Mouse (Mus musculus): Measurements from ENCODE around the gene Dppa3. TPM values are rescaled to one million over a fixed set of nuclear protein-coding genes. Genes with fewer than 3 reads are reported as not detected.

Dppa3 gene
- total RNA-seq, 2 experiments from 2014 or later = not detected

GRCm38 (mm10) chr6:122672746-122673145, 46.5 kb downstream of the Dppa3 start:
- DNase-seq (ENCODE audit: extremely low spot score in 1 of 2, low spot score in 2 of 2) = no peak
- intact Hi-C loops (cut with DNase I) = no loop called here
- no peak overlapping the region for H3K4me3 ChIP-seq
- no peak overlapping the region for H3K27ac ChIP-seq
- no peak for TF ChIP-seq CTCF (IDR thresholded peaks at IDR 0.05)

Other genes starting within 250 kb of the Dppa3 start
- gene Rimklb, start 127.6 kb upstream of the Dppa3 start, total RNA-seq (2021) = 10 to 100 TPM; 80.3 to 80.6 TPM
- gene Mfap5, start 120.6 kb upstream of the Dppa3 start, total RNA-seq (2021) = under 1 TPM; 0.33 to 0.63 TPM
- not detected for gene Aicda, start 72.6 kb upstream of the Dppa3 start, total RNA-seq (2021)
- 1 to 10 TPM; 1.3 to 1.9 TPM for gene Apobec1, start 24.0 kb upstream of the Dppa3 start, total RNA-seq (2021)
- gene Gdf3, start 16.3 kb upstream of the Dppa3 start, total RNA-seq (2021) = not detected
- gene Nanog, start 81.1 kb downstream of the Dppa3 start, total RNA-seq (2021) = not detected
- 100 to 1,000 TPM; 111 to 128 TPM for gene Slc2a3, start 175.2 kb downstream of the Dppa3 start, total RNA-seq (2021)
- gene Foxj2, start 193.5 kb downstream of the Dppa3 start, total RNA-seq (2021) = 10 to 100 TPM; 28.4 to 29.2 TPM
- under 1 TPM; 0.47 to 0.75 TPM for gene C3ar1, start 229.8 kb downstream of the Dppa3 start, total RNA-seq (2021)
- 100 to 1,000 TPM; 171 to 192 TPM for gene Necap1, start 248.1 kb downstream of the Dppa3 start, total RNA-seq (2021)

All from left cerebral cortex, adult 2 months (tissue).